Mouse (Mus musculus) bone marrow, adult 2 months (tissue): ENCODE measurements around the gene Pou2f1.

Experiments used
- CTCF ChIP-seq: fragments of 200-500 bp; IDR thresholded peaks from 2 replicates; pipeline ENCODE4 v1.5.1; 2011; ENCODE audit warnings: low read length, control low read depth; ENCODE audit not compliant: control insufficient read depth, insufficient read depth
- POLR2A ChIP-seq: fragments of 200-500 bp; IDR thresholded peaks from 2 replicates; pipeline ENCODE4 v1.6.1; 2011; ENCODE audit warnings: low read depth, mild to moderate bottlenecking, control low read depth, low read length, borderline replicate concordance; ENCODE audit not compliant: control insufficient read depth

DNA sequence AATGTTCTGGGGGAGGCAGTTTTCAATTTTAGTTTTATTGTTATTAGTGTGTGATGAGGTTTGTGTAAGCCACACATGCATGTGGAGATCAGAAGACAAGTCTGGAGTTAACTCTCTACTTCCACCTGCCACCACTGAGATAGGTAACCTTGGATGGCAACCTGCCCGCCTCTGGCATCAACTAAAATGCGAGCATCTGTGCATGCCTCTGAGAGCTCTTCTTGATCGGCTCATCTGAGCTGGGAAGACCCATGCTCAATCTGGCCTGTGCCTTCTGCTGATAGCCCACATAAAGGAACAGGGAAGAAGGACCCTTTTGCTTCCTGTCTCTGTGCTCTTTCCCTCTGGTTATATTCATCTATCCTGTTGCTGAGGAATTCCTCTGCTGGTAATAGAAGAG, 93.0 kb downstream of the Pou2f1 start:
- TF ChIP-seq CTCF (no peak), POLR2A (no peak)
